Mouse (Mus musculus) C2C12 (cell line): ENCODE data around the gene Mark4.

ENCODE experiments used
- CEBPB ChIP-seq: IDR thresholded peaks from one replicate; pipeline ENCODE4 v1.6.1; 2011; ENCODE audit warnings: low read depth, mild to moderate bottlenecking, control low read depth, moderate library complexity
- CTCF ChIP-seq: IDR thresholded peaks from one replicate; pipeline ENCODE4 v1.5.1; 2011; ENCODE audit not compliant: control insufficient read depth, insufficient read depth, insufficient read length
- MAX ChIP-seq: IDR thresholded peaks from one replicate; pipeline ENCODE4 v1.6.1; 2011; ENCODE audit warnings: mild to moderate bottlenecking, control low read depth
- MYOD1 ChIP-seq: IDR thresholded peaks from one replicate; pipeline ENCODE4 v1.6.1; 2011; ENCODE audit warnings: low read depth; ENCODE audit not compliant: control insufficient read depth, insufficient read length
- MYOG ChIP-seq: IDR thresholded peaks from one replicate; pipeline ENCODE4 v1.6.1; 2011; ENCODE audit not compliant: control insufficient read depth, insufficient read length; ENCODE audit errors: extremely low read depth
- USF1 ChIP-seq: IDR thresholded peaks from one replicate; pipeline ENCODE4 v1.6.1; 2011; ENCODE audit warnings: low read depth, mild to moderate bottlenecking, control low read depth, moderate library complexity

- no peak for TF ChIP-seq CTCF
- TF ChIP-seq MYOD1, result no peak
- no peak for TF ChIP-seq MAX
- no peak for TF ChIP-seq USF1
- no peak for TF ChIP-seq CEBPB
- TF ChIP-seq MYOG, result no peak
Observed at GRCm38 (mm10) chr7:19506326-19506725, 47.7 kb upstream of the Mark4 start.
